Mouse (Mus musculus) Patski (cell line): ENCODE results near the gene H2-Ab1. TPM values are rescaled to one million over a fixed set of nuclear protein-coding genes. Genes with fewer than 3 reads are reported as not detected.
"Not testable (repeated sequence)": the region's sequence is repeated elsewhere in the genome, so short reads cannot be mapped to it uniquely, and the experiment has no call there.

Experiments
- ATAC-seq: fragments of 100-300 bp; one replicate; pipeline ENCODE4 v1.8.0; 2021
- CTCF ChIA-PET: fragments of 350-600 bp; sonication (Branson Sonifier 250); formaldehyde crosslinking; loops from one replicate; lab custom pipeline; 2022; ENCODE audit warnings: inconsistent platforms; lab: Charles Lee
- POLR2A ChIA-PET: fragments of 350-600 bp; sonication (Branson Sonifier 250); formaldehyde crosslinking; loops from one replicate; lab custom pipeline; 2022; ENCODE audit warnings: antibody characterized with exemption, inconsistent platforms; lab: Charles Lee
- DNase-seq: peaks from one replicate; pipeline ENCODE4 v3.0.0-alpha.2; 2011; ENCODE audit warnings: low read depth, low spot score
- H3K27me3 ChIP-seq: fragments of 371-371 bp; one replicate; pipeline ENCODE4 v1.5.1; 2021
- CTCF ChIP-seq: fragments of 100-300 bp; IDR thresholded peaks from one replicate; pipeline ENCODE4 v1.5.1; 2021
- in situ Hi-C: fragments of 300-500 bp; cut with MboI; formaldehyde crosslinking; loops from 3 replicates; pipeline ENCODE4 v1.11.1; 2018; ENCODE audit warnings: low pct_unique_long_range_greater_than_20kb, mixed read lengths
- polyA plus RNA-seq: library from polyadenylated mRNA; unstranded; gene quantifications from one replicate; pipeline ENCODE4 v1.2.3, GENCODE M21; 2021

Gene H2-Ab1
- polyA plus RNA-seq, 1 experiment from 2014 or later = 0.09 TPM

- peaks cover 6% of the 10 kb centered on the region for H3K27me3 ChIP-seq
- DNase-seq (no peak), ATAC-seq (no peak)
- in situ Hi-C loops = no loop called here
- ChIA-PET CTCF (no interaction called here), POLR2A (no interaction called here)
- TF ChIP-seq CTCF = no peak
Measured at GRCm38 (mm10) chr17:34306407-34306806, 48.9 kb downstream of the H2-Ab1 start.

GRCm38 (mm10) chr17:34307216-34307615 is 49.7 kb downstream of the H2-Ab1 start:
- no peak for ATAC-seq
- ChIA-PET POLR2A (interaction anchor here (0.7 kb wide), 1 partner anchor 28 kb away, joined by 3 read pairs; no protein-coding TSS in a partner anchor), CTCF (interaction anchor here (1.1 kb wide), 1 partner anchor 19 kb away, joined by 3 read pairs; the partner anchor contains the start of gene H2-Aa)
- DNase-seq = no peak
- TF ChIP-seq CTCF = no peak
- H3K27me3 ChIP-seq = peaks cover 3% of the 10 kb centered on the region
- in situ Hi-C loops = no loop called here

- DNase-seq = no peak
- ChIA-PET CTCF (interaction anchor here (1.1 kb wide), 1 partner anchor 20 kb away, joined by 3 read pairs; the partner anchor contains the start of gene H2-Aa), POLR2A (no interaction called here)
- TF ChIP-seq CTCF = no peak
- peaks cover 3% of the 10 kb centered on the region for H3K27me3 ChIP-seq
- in situ Hi-C loops = no loop called here
- ATAC-seq = no peak
Measured at GRCm38 (mm10) chr17:34308161-34308560, 50.7 kb downstream of the H2-Ab1 start.

- TF ChIP-seq CTCF = no peak
- no peak for ATAC-seq
- ChIA-PET POLR2A (no interaction called here), CTCF (no interaction called here)
- no peak for DNase-seq
- peaks cover 2% of the 10 kb centered on the region for H3K27me3 ChIP-seq
- in situ Hi-C loops = no loop called here
Measured at GRCm38 (mm10) chr17:34309225-34309624, 51.7 kb downstream of the H2-Ab1 start.

GRCm38 (mm10) chr17:34309683-34310385 is 52.3 kb downstream of the H2-Ab1 start:
- H3K27me3 ChIP-seq = no peaks in the 10 kb centered on the region
- POLR2A ChIA-PET = no interaction called here
- DNase-seq = no peak
- CTCF ChIA-PET = no interaction called here
- TF ChIP-seq CTCF = no peak
- in situ Hi-C loops = loop anchor here (5.0 kb wide), 1 partner anchor 63 kb away; no protein-coding TSS in a partner anchor
- no peak for ATAC-seq

- POLR2A ChIA-PET, CTCF ChIA-PET, DNase-seq, ATAC-seq, H3K27me3 ChIP-seq: not testable (repeated sequence)
- in situ Hi-C loops = loop anchor here (5.0 kb wide), 1 partner anchor 63 kb away; no protein-coding TSS in a partner anchor
Measured at GRCm38 (mm10) chr17:34310526-34310925, 53.0 kb downstream of the H2-Ab1 start.

GRCm38 (mm10) chr17:34312185-34312584 is 54.7 kb downstream of the H2-Ab1 start:
- in situ Hi-C loops = loop anchor here (5.0 kb wide), 1 partner anchor 65 kb away; no protein-coding TSS in a partner anchor
- no peaks in the 10 kb centered on the region for H3K27me3 ChIP-seq
- ChIA-PET CTCF (interaction anchor here (1.9 kb wide), 1 partner anchor 26 kb away, joined by 6 read pairs; no protein-coding TSS in a partner anchor), POLR2A (no interaction called here)
- no peak for TF ChIP-seq CTCF
- no peak for DNase-seq
- no peak for ATAC-seq

GRCm38 (mm10) chr17:34313393-34313792 is 55.9 kb downstream of the H2-Ab1 start:
- peaks cover 10% of the 10 kb centered on the region for H3K27me3 ChIP-seq
- peak; percentile 83 for ATAC-seq
- in situ Hi-C loops = loop anchor here (5.0 kb wide), 1 partner anchor 66 kb away; no protein-coding TSS in a partner anchor
- ChIA-PET CTCF (interaction anchor here (0.8 to 2.2 kb wide), 6 partner anchors 9 to 63 kb away, joined by 3 to 18 read pairs (median 4); no protein-coding TSS in a partner anchor), POLR2A (no interaction called here)
- DNase-seq = no peak
- TF ChIP-seq CTCF = peak; percentile 93

GRCm38 (mm10) chr17:34314286-34314685 is 56.8 kb downstream of the H2-Ab1 start:
- ATAC-seq = no peak
- no peak for DNase-seq
- peaks cover 19% of the 10 kb centered on the region for H3K27me3 ChIP-seq
- POLR2A ChIA-PET = no interaction called here
- in situ Hi-C loops = loop anchor here (5.0 kb wide), 1 partner anchor 67 kb away; no protein-coding TSS in a partner anchor
- no peak for TF ChIP-seq CTCF
- CTCF ChIA-PET = interaction anchor here (1.0 to 2.2 kb wide), 5 partner anchors 9 to 64 kb away, joined by 3 to 18 read pairs (median 6); no protein-coding TSS in a partner anchor

- ChIA-PET POLR2A (no interaction called here), CTCF (no interaction called here)
- TF ChIP-seq CTCF = no peak
- DNase-seq (no peak), ATAC-seq (no peak)
- in situ Hi-C loops = no loop called here
- H3K27me3 ChIP-seq = peaks cover 30% of the 10 kb centered on the region
Measured at GRCm38 (mm10) chr17:34315512-34315911, 58.0 kb downstream of the H2-Ab1 start.

- H3K27me3 ChIP-seq = peaks cover 42% of the 10 kb centered on the region
- ATAC-seq (no peak), DNase-seq (no peak)
- CTCF ChIA-PET = interaction anchor here (1.3 kb wide), 1 partner anchor 12 kb away, joined by 3 read pairs; no protein-coding TSS in a partner anchor
- POLR2A ChIA-PET = no interaction called here
- TF ChIP-seq CTCF = no peak
- in situ Hi-C loops = no loop called here
Measured at GRCm38 (mm10) chr17:34316697-34317096, 59.2 kb downstream of the H2-Ab1 start.
